Mouse (Mus musculus) thymus, adult 2 months (tissue): ENCODE data around the gene Gm49366. TPM values are rescaled to one million over a fixed set of nuclear protein-coding genes. Genes with fewer than 3 reads are reported as not detected.

Source experiments
- DNase-seq: peaks from one replicate; pipeline ENCODE4 v3.0.0; 2021
- H3K27ac ChIP-seq: fragments of 200-500 bp; 2 replicates; pipeline ENCODE4 v1.5.1; 2012; ENCODE audit warnings: low read length, control low read depth; ENCODE audit not compliant: control insufficient read depth, insufficient read depth
- H3K27me3 ChIP-seq: fragments of 200-500 bp; 2 replicates; pipeline ENCODE4 v1.6.1; 2012; ENCODE audit warnings: mild to moderate bottlenecking, low read length, moderate library complexity, mixed read lengths; ENCODE audit not compliant: control insufficient read depth, insufficient read depth
- H3K36me3 ChIP-seq: fragments of 200-500 bp; 2 replicates; pipeline ENCODE4 v1.6.1; 2012; ENCODE audit warnings: mild to moderate bottlenecking, low read length, moderate library complexity; ENCODE audit not compliant: control insufficient read depth, insufficient read depth
- H3K4me1 ChIP-seq: fragments of 200-500 bp; replicated peaks from 2 replicates; pipeline ENCODE4 v1.6.1; 2012; ENCODE audit warnings: low read length; ENCODE audit not compliant: control insufficient read depth, insufficient read depth
- H3K4me3 ChIP-seq: fragments of 200-500 bp; 2 replicates; pipeline ENCODE4 v1.5.1; 2012; ENCODE audit warnings: mild to moderate bottlenecking, low read length, control low read depth, moderate library complexity; ENCODE audit not compliant: control insufficient read depth, insufficient read depth
- CTCF ChIP-seq: fragments of 200-500 bp; IDR thresholded peaks from 2 replicates; pipeline ENCODE4 v1.5.1; 2012; ENCODE audit warnings: mild to moderate bottlenecking, control low read depth, low read length, moderate library complexity, borderline replicate concordance; ENCODE audit not compliant: control insufficient read depth, poor library complexity, insufficient read depth; ENCODE audit errors: extremely low read depth
- POLR2A ChIP-seq: fragments of 200-500 bp; IDR thresholded peaks from 2 replicates; pipeline ENCODE4 v1.6.1; 2012; ENCODE audit warnings: mild to moderate bottlenecking, low read length, control low read depth, moderate library complexity; ENCODE audit not compliant: control insufficient read depth, poor library complexity, insufficient read depth; ENCODE audit errors: extremely low read depth
- WGBS: fragments of 180-500 bp; shearing (Covaris S2); methylation state at CpG from one replicate; pipeline ENCODE4 v1.1.7; 2018; 5-methylcytosine and 5-hydroxymethylcytosine counted together
- polyA plus RNA-seq: library from polyadenylated mRNA; depleted of rRNA; stranded (reverse); fragments of >200 nt; gene quantifications from 2 replicates; pipeline ENCODE4 v1.2.3, GENCODE M21; 2012; rRNA removed

Gm49366 gene
- polyA plus RNA-seq, 1 experiment, result not detected

DNA sequence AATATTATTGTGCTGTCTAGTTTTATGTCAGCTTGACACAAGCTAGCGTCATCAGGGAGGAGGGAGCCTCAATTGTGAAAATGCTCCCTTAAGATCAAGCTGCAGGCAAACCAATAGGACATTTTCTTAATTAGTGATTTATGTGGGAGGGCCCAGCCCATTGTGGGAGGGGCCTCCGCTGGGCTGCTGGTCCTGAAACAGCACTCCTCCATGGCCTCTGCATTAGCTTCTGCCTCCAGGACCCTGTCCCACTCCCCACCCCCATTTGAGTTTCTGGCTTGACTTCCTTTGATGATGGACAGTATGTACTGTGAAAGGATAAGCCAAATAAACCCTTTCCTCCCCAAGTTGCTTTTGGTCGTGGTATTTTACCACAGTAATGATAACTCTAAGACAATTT lies 68.3 kb downstream of the Gm49366 start:
- Histone ChIP-seq H3K4me1 (no peaks in the 10 kb centered on the region), H3K4me3 (no peak overlapping the region), H3K27me3 (no peaks in the 10 kb centered on the region), H3K27ac (no peak overlapping the region), H3K36me3 (no peaks in the 10 kb centered on the region)
- WGBS, result 96% methylated on average over 3 of the region's 3 CpGs
- no peak for DNase-seq
- TF ChIP-seq CTCF (no peak), POLR2A (no peak)

DNA sequence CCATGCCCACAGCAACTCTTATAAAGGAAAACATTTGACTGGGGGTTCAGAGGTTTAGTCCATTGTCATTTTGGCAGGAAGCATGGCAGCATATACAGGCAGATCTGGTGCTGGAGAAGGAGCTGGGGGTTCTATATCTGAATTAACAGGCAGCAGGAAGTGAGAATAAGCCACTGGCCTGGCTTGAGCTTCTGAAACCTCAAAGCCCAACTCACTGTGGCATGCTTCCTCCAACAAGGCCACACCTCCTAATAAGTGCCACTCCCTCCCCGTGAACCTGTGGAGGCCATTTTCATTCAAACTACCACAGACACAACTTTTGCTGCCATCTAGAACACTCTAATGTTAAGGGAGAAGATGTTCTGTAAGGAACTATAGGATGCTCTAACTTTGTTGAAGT lies 69.0 kb downstream of the Gm49366 start:
- H3K4me3 ChIP-seq, result no peak overlapping the region
- H3K27me3 ChIP-seq, result no peaks in the 10 kb centered on the region
- no peaks in the 10 kb centered on the region for H3K4me1 ChIP-seq
- 46% methylated on average over 1 of the region's 1 CpGs for WGBS
- TF ChIP-seq POLR2A, result no peak
- TF ChIP-seq CTCF, result no peak
- no peak for DNase-seq
- no peaks in the 10 kb centered on the region for H3K36me3 ChIP-seq
- no peak overlapping the region for H3K27ac ChIP-seq

Other genes starting within 250 kb of the Gm49366 start
- 42.0 and 44.4 TPM in 2 replicates for gene Numb, start 117.0 kb upstream of the Gm49366 start, polyA plus RNA-seq
- gene Riox1, start 88.3 kb upstream of the Gm49366 start, polyA plus RNA-seq, result 23.9 and 32.9 TPM in 2 replicates
- not detected in 2 replicates for gene Heatr4, start 54.1 kb upstream of the Gm49366 start, polyA plus RNA-seq
- gene Acot2, start 51.1 kb upstream of the Gm49366 start, polyA plus RNA-seq, result 9.1 and 11.2 TPM in 2 replicates
- 3.6 TPM in 2 replicates for gene Acot1, start 29.4 kb upstream of the Gm49366 start, polyA plus RNA-seq
- 0.65 and 0.66 TPM in 2 replicates for gene Acot4, start 556 bp upstream of the Gm49366 start, polyA plus RNA-seq
- gene Acot3, start 13.2 kb downstream of the Gm49366 start, polyA plus RNA-seq, result not detected in 2 replicates
- 1.1 and 1.6 TPM in 2 replicates for gene Acot5, start 30.4 kb downstream of the Gm49366 start, polyA plus RNA-seq
- gene Acot6, start 61.7 kb downstream of the Gm49366 start, polyA plus RNA-seq, result 1.5 and 1.6 TPM in 2 replicates
- gene Dnal1, start 75.4 kb downstream of the Gm49366 start, polyA plus RNA-seq, result 2.2 and 3.0 TPM in 2 replicates
- gene Pnma1, start 109.6 kb downstream of the Gm49366 start, polyA plus RNA-seq, result 0.24 and 0.28 TPM in 2 replicates
- 26.1 and 30.9 TPM in 2 replicates for gene Elmsan1, start 179.9 kb downstream of the Gm49366 start, polyA plus RNA-seq
- gene Ptgr2, start 246.3 kb downstream of the Gm49366 start, polyA plus RNA-seq, result 7.4 and 8.1 TPM in 2 replicates